Mouse (Mus musculus) CH12.LX (cell line): ENCODE results near the gene Ptgs2. TPM values are rescaled to one million over a fixed set of nuclear protein-coding genes. Genes with fewer than 3 reads are reported as not detected.

ENCODE experiments used
- DNase-seq: peaks from one replicate; pipeline ENCODE4 v3.0.0-alpha.2; 2013; ENCODE audit errors: extremely low read depth
- H3K27ac ChIP-seq: 2 replicates; pipeline ENCODE4 v1.5.1; 2012; ENCODE audit warnings: low read depth, mild to moderate bottlenecking, control low read depth, moderate library complexity; ENCODE audit not compliant: insufficient read depth
- H3K27me3 ChIP-seq: replicated peaks from 2 replicates; pipeline ENCODE3; 2012; ENCODE audit warnings: inconsistent platforms
- H3K36me3 ChIP-seq, 2 experiments: replicated peaks in 1 of 2; 2 replicates each; pipeline versions ENCODE3 to v1.6.1; 2012; ENCODE audit warnings: inconsistent platforms in 1 of 2, low read length in 1 of 2, mild to moderate bottlenecking in 1 of 2, mixed read lengths in 1 of 2, moderate library complexity in 1 of 2; ENCODE audit not compliant: control insufficient read depth in 1 of 2, insufficient read depth in 1 of 2
- H3K4me1 ChIP-seq, 2 experiments: 2 replicates each; pipeline ENCODE4 v1.6.1; 2012; ENCODE audit warnings: inconsistent platforms in 1 of 2, moderate library complexity in 1 of 2; ENCODE audit not compliant: insufficient read depth in 2 of 2, control insufficient read depth in 1 of 2
- H3K4me2 ChIP-seq: 2 replicates; pipeline ENCODE4 v1.6.1; 2012; ENCODE audit warnings: low read depth, mild to moderate bottlenecking, control low read depth; ENCODE audit not compliant: poor library complexity, insufficient read depth, severe bottlenecking
- H3K4me3 ChIP-seq, 3 experiments: fragments of 150-350 bp in 1 of 3; sonication (generic) in 1 of 3; replicated peaks in 1 of 3; 2 replicates each; pipeline versions ENCODE3 to v1.5.1; 2011 to 2012; ENCODE audit warnings: low read depth in 2 of 3, low read length in 2 of 3, mild to moderate bottlenecking in 2 of 3, moderate library complexity in 2 of 3, control low read depth in 1 of 3, improper control_type of control experiment in 1 of 3, inconsistent platforms in 1 of 3, mixed read lengths in 1 of 3; ENCODE audit not compliant: poor library complexity in 1 of 3
- H3K79me2 ChIP-seq: replicated peaks from 2 replicates; pipeline ENCODE4 v1.6.1; 2012; ENCODE audit warnings: mild to moderate bottlenecking, moderate library complexity; ENCODE audit not compliant: control insufficient read depth, poor library complexity, insufficient read depth, severe bottlenecking; ENCODE audit errors: extremely low read depth
- H3K9ac ChIP-seq: 2 replicates; pipeline ENCODE4 v1.6.1; 2012; ENCODE audit warnings: low read depth, mild to moderate bottlenecking, control low read depth, moderate library complexity; ENCODE audit not compliant: insufficient read depth
- H3K9me3 ChIP-seq: replicated peaks from 2 replicates; pipeline ENCODE3; 2012; ENCODE audit warnings: low read length, inconsistent platforms, mixed read lengths
- BHLHE40 ChIP-seq: IDR thresholded peaks from 2 replicates; pipeline ENCODE4 v1.6.1; 2011; ENCODE audit warnings: mild to moderate bottlenecking, low read depth, low read length, improper control_type of control experiment
- CTCF ChIP-seq, 2 experiments: IDR thresholded peaks in 1 of 2; conservative IDR thresholded peaks in 1 of 2; 2 replicates each; pipeline ENCODE4 v1.5.1; 2011 to 2012; ENCODE audit warnings: low read depth in 2 of 2, low read length in 2 of 2, improper control_type of control experiment in 1 of 2, inconsistent platforms in 1 of 2, mild to moderate bottlenecking in 1 of 2, moderate library complexity in 1 of 2
- E2F4 ChIP-seq: IDR thresholded peaks from 2 replicates; pipeline ENCODE4 v1.6.1; 2011; ENCODE audit warnings: low read depth, low read length, improper control_type of control experiment; ENCODE audit not compliant: insufficient replicate concordance
- ELF1 ChIP-seq: IDR thresholded peaks from 2 replicates; pipeline ENCODE4 v1.6.1; 2014; ENCODE audit warnings: low read depth, mild to moderate bottlenecking, inconsistent platforms, low read length, improper control_type of control experiment
- GABPA ChIP-seq: IDR thresholded peaks from 2 replicates; pipeline ENCODE4 v1.6.1; 2012; ENCODE audit warnings: low read depth, low read length, improper control_type of control experiment, inconsistent platforms; ENCODE audit not compliant: insufficient replicate concordance
- JUN ChIP-seq: IDR thresholded peaks from 2 replicates; pipeline ENCODE4 v1.6.1; 2011; ENCODE audit warnings: low read depth, mild to moderate bottlenecking, low read length, improper control_type of control experiment, moderate library complexity; ENCODE audit not compliant: insufficient read depth
- JUND ChIP-seq: conservative IDR thresholded peaks from 2 replicates; pipeline ENCODE4 v1.6.1; 2011; ENCODE audit warnings: low read depth, low read length, improper control_type of control experiment
- MEF2A ChIP-seq: IDR thresholded peaks from 2 replicates; pipeline ENCODE4 v1.6.1; 2014; ENCODE audit warnings: low read depth, mild to moderate bottlenecking, inconsistent platforms, low read length, improper control_type of control experiment, borderline replicate concordance
- MXI1 ChIP-seq: IDR thresholded peaks from 2 replicates; pipeline ENCODE4 v1.6.1; 2011; ENCODE audit warnings: mild to moderate bottlenecking, low read depth, low read length, improper control_type of control experiment
- MYC ChIP-seq: IDR thresholded peaks from 2 replicates; pipeline ENCODE4 v1.6.1; 2011; ENCODE audit warnings: low read depth, mild to moderate bottlenecking, improper control_type of control experiment, low read length
- NRF1 ChIP-seq: IDR thresholded peaks from 2 replicates; pipeline ENCODE4 v1.6.1; 2014; ENCODE audit warnings: low read depth, mild to moderate bottlenecking, inconsistent platforms, low read length, improper control_type of control experiment, moderate library complexity
- TBP ChIP-seq: conservative IDR thresholded peaks from 2 replicates; pipeline ENCODE4 v1.6.1; 2011; ENCODE audit warnings: low read depth, low read length, improper control_type of control experiment
- TCF12 ChIP-seq: IDR thresholded peaks from 2 replicates; pipeline ENCODE4 v1.6.1; 2014; ENCODE audit warnings: low read depth, mild to moderate bottlenecking, inconsistent platforms, low read length, improper control_type of control experiment
- UBTF ChIP-seq: IDR thresholded peaks from 2 replicates; pipeline ENCODE4 v1.6.1; 2012; ENCODE audit warnings: low read depth, mild to moderate bottlenecking, inconsistent platforms, low read length, improper control_type of control experiment, moderate library complexity
- USF2 ChIP-seq: conservative IDR thresholded peaks from 2 replicates; pipeline ENCODE4 v1.6.1; 2011; ENCODE audit warnings: low read depth, low read length, improper control_type of control experiment
- ZC3H11A ChIP-seq: IDR thresholded peaks from 2 replicates; pipeline ENCODE4 v1.6.1; 2012; ENCODE audit warnings: low read depth, mild to moderate bottlenecking, inconsistent platforms, low read length, improper control_type of control experiment
- dilution Hi-C: fragments of 300-500 bp; cut with MboI; formaldehyde crosslinking; loops from 2 replicates; pipeline ENCODE4 v1.14.3; 2020; ENCODE audit warnings: low sequenced_read_pairs; ENCODE audit not compliant: extremely low pct_unique_long_range_greater_than_20kb, extremely low pct_ligation_motif_present
- in situ Hi-C: fragments of 300-500 bp; cut with MboI; formaldehyde crosslinking; loops from 3 replicates; pipeline ENCODE4 v1.14.3; 2019; ENCODE audit warnings: low sequenced_read_pairs, low pct_ligation_motif_present, low pct_unique_long_range_greater_than_20kb, mixed read lengths
- polyA plus RNA-seq: library from polyadenylated mRNA; unstranded; fragments of >175 nt; gene quantifications from 2 replicates; pipeline ENCODE4 v1.2.1, GENCODE M21; 2012; ENCODE audit warnings: low read depth; ENCODE audit not compliant: insufficient read length
- total RNA-seq, 2 experiments: library from RNA; depleted of rRNA; stranded (reverse); fragments of 300-350 nt in 1 of 2; fragments of >200 nt in 1 of 2; gene quantifications; 2 replicates each; pipeline ENCODE4 v1.2.3; 2012 to 2014

Ptgs2 gene
- total and polyA plus RNA-seq, 3 experiments = 0.09 to 0.34 (median 0.30) TPM

DNA sequence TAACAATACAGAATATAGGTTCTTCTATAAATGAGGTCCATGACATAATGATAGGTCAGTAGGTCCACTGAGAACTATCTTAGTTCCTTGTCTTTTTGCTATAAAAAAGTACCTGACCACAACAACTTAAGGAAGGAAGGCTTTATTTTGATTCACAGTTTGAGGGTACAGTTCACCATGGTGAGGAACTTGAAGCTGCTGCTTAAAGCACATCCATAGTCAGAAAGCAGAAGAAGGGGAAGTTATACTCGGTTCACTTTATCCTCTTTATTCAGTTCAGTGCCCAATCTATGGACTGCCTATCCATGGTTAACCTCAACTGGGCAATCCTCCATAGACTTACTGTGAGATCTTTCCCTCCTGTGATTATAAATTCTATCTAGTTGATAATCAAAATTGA is 43.7 kb downstream of the Ptgs2 start:
- TF ChIP-seq MXI1 (no peak), E2F4 (no peak), MYC (no peak), TBP (no peak)
- TF ChIP-seq, all 38 proteins: peak for 0
- Histone ChIP-seq H3K79me2 (no peaks in the 10 kb centered on the region), H3K27me3 (no peaks in the 10 kb centered on the region), H3K4me1 (no peaks in the 10 kb centered on the region), H3K9ac (no peak overlapping the region), H3K4me3 (no peak overlapping the region), H3K36me3 (no peaks in the 10 kb centered on the region), H3K27ac (no peak overlapping the region), H3K9me3 (no peaks in the 10 kb centered on the region), H3K4me2 (no peak overlapping the region)
- in situ Hi-C loops = no loop called here
- dilution Hi-C loops = no loop called here
- DNase-seq = no peak

DNA sequence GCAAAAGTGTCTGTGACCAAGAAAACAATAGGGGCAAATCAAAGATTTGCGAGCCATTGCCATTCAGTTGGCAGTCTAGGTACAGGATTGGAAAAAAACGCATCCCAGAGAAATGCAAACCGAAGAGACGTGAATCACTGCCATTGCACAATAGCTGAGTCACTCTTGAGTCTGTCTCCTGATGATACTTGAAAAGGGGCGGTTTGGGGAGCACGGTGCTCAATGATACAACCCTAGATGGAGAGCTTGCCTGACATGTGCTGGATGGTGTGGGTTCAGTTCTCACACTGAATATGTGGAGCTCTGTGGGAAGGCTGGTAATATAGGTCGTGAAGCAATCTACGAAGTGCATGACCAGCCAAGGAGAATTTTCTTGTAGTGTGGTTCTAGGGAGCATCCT is 45.2 kb downstream of the Ptgs2 start:
- Histone ChIP-seq H3K4me2 (no peak overlapping the region), H3K4me1 (no peaks in the 10 kb centered on the region), H3K79me2 (no peaks in the 10 kb centered on the region), H3K27ac (no peak overlapping the region), H3K36me3 (no peaks in the 10 kb centered on the region), H3K9me3 (no peaks in the 10 kb centered on the region), H3K27me3 (no peaks in the 10 kb centered on the region), H3K4me3 (no peak overlapping the region), H3K9ac (no peak overlapping the region)
- no peak for DNase-seq
- TF ChIP-seq NRF1 (no peak), USF2 (no peak), MEF2A (no peak), E2F4 (no peak), BHLHE40 (no peak), ZC3H11A (no peak), JUN (no peak), GABPA (no peak), ELF1 (no peak), UBTF (no peak), MYC (no peak), JUND (no peak)
- dilution Hi-C loops = no loop called here
- in situ Hi-C loops = no loop called here

GRCm38 (mm10) chr1:150147272-150147671 is 47.4 kb downstream of the Ptgs2 start:
- no peak overlapping the region for H3K27ac ChIP-seq
- in situ Hi-C loops = no loop called here
- no peaks in the 10 kb centered on the region for H3K79me2 ChIP-seq
- dilution Hi-C loops = no loop called here
- no peak overlapping the region for H3K4me3 ChIP-seq
- H3K27me3 ChIP-seq = no peaks in the 10 kb centered on the region
- no peak for DNase-seq
- H3K36me3 ChIP-seq = no peaks in the 10 kb centered on the region
- no peaks in the 10 kb centered on the region for H3K9me3 ChIP-seq
- no peak overlapping the region for H3K9ac ChIP-seq
- no peak overlapping the region for H3K4me2 ChIP-seq
- H3K4me1 ChIP-seq = no peaks in the 10 kb centered on the region
- TF ChIP-seq CTCF (conservative IDR thresholded peaks at IDR 0.05 in 1 of 2, IDR thresholded peaks at IDR 0.05 in 1 of 2; ENCODE audit: low read depth in 2 of 2, low read length in 2 of 2) = no peak
- no peak for TF ChIP-seq TCF12
